Mouse (Mus musculus): Measurements from ENCODE around the gene Gm49337. TPM values are rescaled to one million over a fixed set of nuclear protein-coding genes. Genes with fewer than 3 reads are reported as not detected.

The Gm49337 gene
- polyA plus RNA-seq, 1 experiment from 2014 or later = not detected

- no peak overlapping the region for H3K4me2 ChIP-seq (ENCODE audit: low read length)
- H3K9me3 ChIP-seq (ENCODE audit: control insufficient read depth, low read length) = no peaks in the 10 kb centered on the region
- H3K27me3 ChIP-seq (ENCODE audit: control insufficient read depth, insufficient read depth, low read length) = 0 out of 2 replicates have a peak, but pooled peaks cover 4% of the 10 kb centered on the region
- 76% methylated on average over 1 of the region's 1 CpGs for WGBS
- H3K4me3 ChIP-seq (replicated peaks; ENCODE audit: low read depth, low read length) = no peak overlapping the region
- H3K9ac ChIP-seq (replicated peaks; ENCODE audit: low read length) = no peak overlapping the region
- no peaks in the 10 kb centered on the region for H3K36me3 ChIP-seq (ENCODE audit: control insufficient read depth, insufficient read depth, low read length)
- peaks cover 16% of the 10 kb centered on the region; the same call in 1 of the 2 replicates for H3K4me1 ChIP-seq (ENCODE audit: control insufficient read depth, insufficient read depth, low read length)
- H3K27ac ChIP-seq (replicated peaks; ENCODE audit: low read depth, low read length) = no peak overlapping the region
- DNase-seq = no peak
- no peak for ATAC-seq (ENCODE audit: low FRiP score, low TSS enrichment)
Observed at GRCm38 (mm10) chr4:116141736-116142135, 31.4 kb upstream of the Gm49337 start.

- no peak for ATAC-seq (ENCODE audit: low FRiP score, low TSS enrichment)
- Histone ChIP-seq H3K4me3 (replicated peaks; ENCODE audit: low read depth, low read length) (no peak overlapping the region), H3K27me3 (ENCODE audit: control insufficient read depth, insufficient read depth, low read length) (0 out of 2 replicates have a peak, but pooled peaks cover 4% of the 10 kb centered on the region), H3K9ac (replicated peaks; ENCODE audit: low read length) (no peak overlapping the region), H3K4me2 (ENCODE audit: low read length) (no peak overlapping the region), H3K9me3 (ENCODE audit: control insufficient read depth, low read length) (no peaks in the 10 kb centered on the region), H3K27ac (replicated peaks; ENCODE audit: low read depth, low read length) (no peak overlapping the region), H3K36me3 (ENCODE audit: control insufficient read depth, insufficient read depth, low read length) (no peaks in the 10 kb centered on the region), H3K4me1 (ENCODE audit: control insufficient read depth, insufficient read depth, low read length) (peaks cover 16% of the 10 kb centered on the region; the same call in 1 of the 2 replicates)
- no peak for DNase-seq
- 79% methylated on average over 7 of the region's 7 CpGs for WGBS
Observed at GRCm38 (mm10) chr4:116142269-116142668, 30.9 kb upstream of the Gm49337 start.

GRCm38 (mm10) chr4:116143317-116143811 lies 29.8 kb upstream of the Gm49337 start:
- 0 out of 2 replicates have a peak, but pooled peaks cover 4% of the 10 kb centered on the region for H3K27me3 ChIP-seq (ENCODE audit: control insufficient read depth, insufficient read depth, low read length)
- no peaks in the 10 kb centered on the region for H3K9me3 ChIP-seq (ENCODE audit: control insufficient read depth, low read length)
- H3K4me2 ChIP-seq (ENCODE audit: low read length) = peak overlapping the region; percentile 87
- 14% methylated on average over 7 of the region's 7 CpGs for WGBS
- H3K4me1 ChIP-seq (ENCODE audit: control insufficient read depth, insufficient read depth, low read length) = peaks cover 16% of the 10 kb centered on the region; the same call in 1 of the 2 replicates
- H3K9ac ChIP-seq (replicated peaks; ENCODE audit: low read length) = no peak overlapping the region; the same call in 1 of the 2 replicates
- no peak for DNase-seq
- ATAC-seq (ENCODE audit: low FRiP score, low TSS enrichment) = no peak
- H3K4me3 ChIP-seq (replicated peaks; ENCODE audit: low read depth, low read length) = no peak overlapping the region
- H3K27ac ChIP-seq (replicated peaks; ENCODE audit: low read depth, low read length) = no peak overlapping the region
- H3K36me3 ChIP-seq (ENCODE audit: control insufficient read depth, insufficient read depth, low read length) = no peaks in the 10 kb centered on the region

- H3K9ac ChIP-seq (replicated peaks; ENCODE audit: low read length) = peak overlapping the region; percentile 50
- peaks cover 16% of the 10 kb centered on the region; the same call in 1 of the 2 replicates for H3K4me1 ChIP-seq (ENCODE audit: control insufficient read depth, insufficient read depth, low read length)
- DNase-seq = peak; percentile 76
- 0 out of 2 replicates have a peak, but pooled peaks cover 4% of the 10 kb centered on the region for H3K27me3 ChIP-seq (ENCODE audit: control insufficient read depth, insufficient read depth, low read length)
- H3K9me3 ChIP-seq (ENCODE audit: control insufficient read depth, low read length) = no peaks in the 10 kb centered on the region
- ATAC-seq (ENCODE audit: low FRiP score, low TSS enrichment) = peak; percentile 58; the same call in 1 of the 2 replicates
- H3K27ac ChIP-seq (replicated peaks; ENCODE audit: low read depth, low read length) = no peak overlapping the region
- peak overlapping the region; percentile 53 for H3K4me3 ChIP-seq (replicated peaks; ENCODE audit: low read depth, low read length)
- H3K4me2 ChIP-seq (ENCODE audit: low read length) = peak overlapping the region; percentile 87
- 1% methylated on average over 42 of the region's 47 CpGs for WGBS
- no peaks in the 10 kb centered on the region for H3K36me3 ChIP-seq (ENCODE audit: control insufficient read depth, insufficient read depth, low read length)
Observed at GRCm38 (mm10) chr4:116143891-116144717, 29.1 kb upstream of the Gm49337 start.

- ATAC-seq (ENCODE audit: low FRiP score, low TSS enrichment) (no peak; the same call in 1 of the 2 replicates), DNase-seq (no peak)
Observed at GRCm38 (mm10) chr4:116149812-116150155, 23.4 kb upstream of the Gm49337 start.

DNA sequence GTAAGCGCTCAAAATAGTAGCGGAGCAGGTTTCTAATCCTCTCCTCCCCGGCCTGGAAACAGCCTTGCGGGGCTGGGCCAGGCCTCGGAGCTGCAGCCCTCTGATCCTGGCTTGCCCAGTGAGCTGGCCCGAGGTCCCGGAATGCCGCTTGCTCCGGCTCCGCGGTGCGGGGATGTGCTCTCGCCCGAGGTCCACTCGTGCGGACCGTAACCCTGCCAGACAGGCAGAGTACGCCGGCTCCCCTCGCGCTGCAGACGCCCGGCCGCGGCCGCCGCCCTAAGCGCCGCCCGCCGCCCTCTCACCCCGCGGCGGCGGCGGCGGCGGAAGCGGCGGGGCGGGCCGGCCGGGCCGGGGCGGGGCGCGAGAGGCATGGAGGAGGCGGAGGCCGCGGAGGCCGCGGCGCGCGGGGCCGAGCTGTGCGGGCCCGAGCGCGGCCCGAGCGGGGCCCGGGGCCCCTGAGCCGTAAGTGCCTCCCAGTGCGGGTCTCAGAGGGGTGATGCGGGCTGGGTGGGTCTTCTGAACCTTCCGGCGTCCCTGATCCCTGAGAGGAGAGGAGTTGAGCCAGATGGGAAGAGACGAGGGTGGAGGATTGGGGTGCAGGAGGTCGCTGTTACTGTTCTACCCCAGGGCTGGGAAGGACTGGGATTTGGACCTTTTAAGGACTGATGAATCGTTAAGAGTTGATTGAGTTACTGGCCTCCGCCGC lies 22.9 kb upstream of the Gm49337 start:
- H3K9me3 ChIP-seq (ENCODE audit: control insufficient read depth, low read length) = no peaks in the 10 kb centered on the region
- ATAC-seq (ENCODE audit: low FRiP score, low TSS enrichment) (peak; percentile 92), DNase-seq (peak; percentile 87)
- peaks cover 5% of the 10 kb centered on the region for H3K4me1 ChIP-seq (ENCODE audit: control insufficient read depth, insufficient read depth, low read length)
- under 1% methylated on average over 53 of the region's 73 CpGs for WGBS
- no peaks in the 10 kb centered on the region for H3K27me3 ChIP-seq (ENCODE audit: control insufficient read depth, insufficient read depth, low read length)
- H3K27ac ChIP-seq (replicated peaks; ENCODE audit: low read depth, low read length) = peak overlapping the region; percentile 87
- H3K4me2 ChIP-seq (ENCODE audit: low read length) = peak overlapping the region; percentile 58
- H3K36me3 ChIP-seq (ENCODE audit: control insufficient read depth, insufficient read depth, low read length) = peaks cover 35% of the 10 kb centered on the region
- peak overlapping the region; percentile 94 for H3K9ac ChIP-seq (replicated peaks; ENCODE audit: low read length)
- H3K4me3 ChIP-seq (replicated peaks; ENCODE audit: low read depth, low read length) = peak overlapping the region; percentile 61

More at GRCm38 (mm10) chr4:116149812-116150155, 23.4 kb upstream of the Gm49337 start:
- WGBS = 21% methylated on average over 6 of the region's 6 CpGs
- Histone ChIP-seq H3K27me3 (ENCODE audit: control insufficient read depth, insufficient read depth, low read length) (no peaks in the 10 kb centered on the region), H3K27ac (replicated peaks; ENCODE audit: low read depth, low read length) (peak overlapping the region; percentile 87), H3K4me1 (ENCODE audit: control insufficient read depth, insufficient read depth, low read length) (peaks cover 7% of the 10 kb centered on the region), H3K9me3 (ENCODE audit: control insufficient read depth, low read length) (no peaks in the 10 kb centered on the region), H3K36me3 (ENCODE audit: control insufficient read depth, insufficient read depth, low read length) (peaks cover 30% of the 10 kb centered on the region), H3K9ac (replicated peaks; ENCODE audit: low read length) (peak overlapping the region; percentile 94), H3K4me2 (ENCODE audit: low read length) (peak overlapping the region; percentile 58), H3K4me3 (replicated peaks; ENCODE audit: low read depth, low read length) (peak overlapping the region; percentile 61)

DNA sequence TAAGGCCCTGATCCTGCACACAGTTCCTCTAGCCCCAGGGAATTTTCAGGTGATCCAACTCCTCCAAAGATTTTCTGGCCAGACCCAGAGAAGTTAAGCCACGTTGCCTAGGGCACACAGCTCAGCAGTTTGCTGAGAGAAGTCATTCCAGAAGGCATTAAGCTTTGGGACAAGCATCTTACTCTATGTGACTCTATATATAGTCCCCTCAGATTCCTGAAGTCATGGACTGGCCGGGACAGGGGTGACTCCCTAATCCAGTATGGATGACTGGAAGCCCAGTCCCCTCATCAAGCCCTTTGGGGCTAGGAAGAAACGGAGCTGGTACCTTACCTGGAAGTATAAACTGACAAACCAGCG lies 22.3 kb upstream of the Gm49337 start:
- peak overlapping the region; percentile 58 for H3K4me2 ChIP-seq (ENCODE audit: low read length)
- H3K27me3 ChIP-seq (ENCODE audit: control insufficient read depth, insufficient read depth, low read length) = no peaks in the 10 kb centered on the region
- H3K27ac ChIP-seq (replicated peaks; ENCODE audit: low read depth, low read length) = peak overlapping the region; percentile 87; the same call in 1 of the 2 replicates
- H3K4me1 ChIP-seq (ENCODE audit: control insufficient read depth, insufficient read depth, low read length) = peaks cover 5% of the 10 kb centered on the region
- H3K36me3 ChIP-seq (ENCODE audit: control insufficient read depth, insufficient read depth, low read length) = peaks cover 41% of the 10 kb centered on the region
- 21% methylated on average over 4 of the region's 4 CpGs for WGBS
- H3K9ac ChIP-seq (replicated peaks; ENCODE audit: low read length) = peak overlapping the region; percentile 94
- ATAC-seq (ENCODE audit: low FRiP score, low TSS enrichment) (peak; percentile 13; the same call in 1 of the 2 replicates), DNase-seq (no peak)
- peak overlapping the region; percentile 61 for H3K4me3 ChIP-seq (replicated peaks; ENCODE audit: low read depth, low read length)
- H3K9me3 ChIP-seq (ENCODE audit: control insufficient read depth, low read length) = no peaks in the 10 kb centered on the region

DNA sequence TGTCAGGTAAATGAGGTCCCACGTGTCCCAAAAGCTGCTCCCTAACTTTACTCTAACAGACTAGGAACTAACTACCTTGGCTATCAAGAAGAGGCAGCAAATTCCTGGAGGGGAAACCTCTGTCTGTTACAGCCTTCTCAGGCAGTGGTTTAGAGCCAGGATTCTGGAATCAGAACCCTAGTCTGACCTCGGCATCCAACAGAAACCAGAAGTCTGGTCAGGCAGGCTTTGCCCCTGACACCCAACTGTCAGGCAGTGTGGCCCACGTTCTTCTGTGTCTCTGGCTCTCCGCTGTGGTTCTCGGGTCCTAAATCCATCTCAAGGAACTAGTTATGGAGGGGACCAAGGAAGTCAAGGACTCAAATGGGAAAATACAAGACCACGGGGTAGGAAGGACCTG lies 21.9 kb upstream of the Gm49337 start, which contains the start of gene Lurap1:
Gene Lurap1 (minus strand): TSS at position 101 of the 400 bp plus-strand sequence.
- H3K27me3 ChIP-seq (ENCODE audit: control insufficient read depth, insufficient read depth, low read length) = no peaks in the 10 kb centered on the region
- ATAC-seq (ENCODE audit: low FRiP score, low TSS enrichment) (no peak), DNase-seq (no peak)
- peak within 1 kb of the TSS; percentile 94 for H3K9ac ChIP-seq (replicated peaks; ENCODE audit: low read length)
- peaks cover 5% of the 10 kb centered on the region for H3K4me1 ChIP-seq (ENCODE audit: control insufficient read depth, insufficient read depth, low read length)
- H3K9me3 ChIP-seq (ENCODE audit: control insufficient read depth, low read length) = no peaks in the 10 kb centered on the region
- peaks cover 45% of the 10 kb centered on the region for H3K36me3 ChIP-seq (ENCODE audit: control insufficient read depth, insufficient read depth, low read length)
- 83% methylated on average over 6 of the region's 6 CpGs for WGBS
- peak within 1 kb of the TSS; percentile 61 for H3K4me3 ChIP-seq (replicated peaks; ENCODE audit: low read depth, low read length)
- H3K4me2 ChIP-seq (ENCODE audit: low read length) = peak within 1 kb of the TSS; percentile 58
- H3K27ac ChIP-seq (replicated peaks; ENCODE audit: low read depth, low read length) = peak within 1 kb of the TSS; percentile 87

Data from midbrain, embryonic 14.5 days (tissue).